Mouse (Mus musculus): ENCODE data around the gene Vmn2r120.
"Not testable (repeated sequence)": the region's sequence is repeated elsewhere in the genome, so short reads cannot be mapped to it uniquely, and the experiment has no call there.

Vmn2r120 gene

DNA sequence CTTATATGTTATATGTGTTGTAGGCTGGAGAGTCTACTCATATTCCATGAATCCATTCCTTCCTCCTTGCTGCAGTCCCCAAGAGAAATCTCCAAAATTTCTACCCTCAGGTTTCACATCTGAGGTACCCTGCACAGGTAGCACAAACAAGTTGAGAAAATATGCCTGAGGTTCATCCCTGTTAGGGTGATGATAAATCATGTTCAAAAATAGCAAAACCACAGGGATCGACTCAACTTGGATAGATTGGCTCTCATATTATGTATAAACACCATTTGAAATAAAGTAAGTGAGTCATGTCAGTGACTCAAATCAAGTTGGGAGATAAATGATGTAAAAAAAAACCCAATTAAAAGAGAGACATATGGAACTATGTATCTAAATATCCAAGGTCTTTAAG, at the start of gene Vmn2r120:
TSS of gene Vmn2r120 (minus strand) at position 101 of the 400 bp plus-strand sequence.
- no peak for DNase-seq (ENCODE audit: low spot score)

DNA sequence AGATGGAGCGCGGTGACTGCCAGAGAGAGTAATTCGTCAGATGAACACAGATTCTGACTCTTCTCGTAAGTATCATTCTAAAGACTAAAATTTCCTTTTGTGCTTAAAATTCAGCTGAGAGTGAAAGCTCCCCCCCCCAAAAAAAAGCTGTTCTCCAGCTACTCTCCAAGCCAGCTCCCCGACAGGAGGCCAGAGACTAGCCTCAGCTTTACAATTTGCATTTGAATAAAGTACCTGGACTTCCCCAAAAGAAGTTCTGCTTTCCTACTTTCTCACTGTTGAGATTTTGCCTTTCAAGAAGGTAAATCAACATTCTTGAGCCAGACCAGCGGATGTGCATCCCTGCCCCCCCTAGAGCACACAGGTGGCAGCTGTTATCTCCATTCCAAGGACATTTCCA, 42.0 kb upstream of the Vmn2r120 start:
- DNase-seq (ENCODE audit: low spot score), result not testable (repeated sequence)

DNA sequence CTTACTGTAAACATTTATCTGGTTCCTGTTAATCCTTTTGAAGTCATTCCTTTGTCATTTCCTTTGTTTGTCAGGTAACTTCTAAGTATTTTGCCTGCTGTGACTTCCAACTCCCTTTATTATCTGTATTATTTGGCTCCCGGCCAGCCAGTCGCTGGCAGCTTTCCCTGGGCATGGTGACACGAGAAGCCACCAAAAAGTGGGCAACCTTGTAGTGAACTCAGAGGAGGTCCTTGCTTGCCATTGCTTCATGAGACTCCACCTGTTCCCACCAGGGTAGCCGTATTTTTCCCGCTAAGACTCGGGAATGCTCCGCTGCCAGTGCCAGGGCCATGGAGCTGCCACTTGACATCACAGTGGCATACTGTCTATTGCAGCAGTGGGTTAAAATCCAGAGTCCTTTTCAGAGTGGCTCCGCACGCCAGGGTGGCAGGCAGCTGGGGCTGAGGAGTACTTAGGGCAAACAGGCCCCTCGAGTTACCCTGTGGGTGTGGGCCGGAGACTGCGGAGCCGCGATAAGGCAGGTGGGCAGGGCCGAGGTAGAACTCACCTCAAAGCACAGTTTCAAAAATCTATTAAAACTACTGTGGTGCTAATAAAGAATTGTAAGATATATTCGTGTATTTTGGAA, 28.9 kb upstream of the Vmn2r120 start:
- no peak for DNase-seq (ENCODE audit: low spot score)
